Mouse (Mus musculus) urinary bladder, adult 2 months (tissue): ENCODE results near the gene Tmem255a. TPM values are rescaled to one million over a fixed set of nuclear protein-coding genes. Genes with fewer than 3 reads are reported as not detected.

Source experiments
- DNase-seq: peaks from one replicate; pipeline ENCODE4 v3.0.0; 2022; ENCODE audit warnings: low spot score
- polyA plus RNA-seq: library from polyadenylated mRNA; depleted of rRNA; stranded (reverse); fragments of >200 nt; gene quantifications from 2 replicates; pipeline ENCODE4 v1.2.3, GENCODE M21; 2012; rRNA removed

Tmem255a gene
- polyA plus RNA-seq, 1 experiment: 6.0 TPM

- DNase-seq: no peak
These were observed 86.2 kb downstream of the Tmem255a start for GRCm38 (mm10) chrX:38166064-38166463.

DNA sequence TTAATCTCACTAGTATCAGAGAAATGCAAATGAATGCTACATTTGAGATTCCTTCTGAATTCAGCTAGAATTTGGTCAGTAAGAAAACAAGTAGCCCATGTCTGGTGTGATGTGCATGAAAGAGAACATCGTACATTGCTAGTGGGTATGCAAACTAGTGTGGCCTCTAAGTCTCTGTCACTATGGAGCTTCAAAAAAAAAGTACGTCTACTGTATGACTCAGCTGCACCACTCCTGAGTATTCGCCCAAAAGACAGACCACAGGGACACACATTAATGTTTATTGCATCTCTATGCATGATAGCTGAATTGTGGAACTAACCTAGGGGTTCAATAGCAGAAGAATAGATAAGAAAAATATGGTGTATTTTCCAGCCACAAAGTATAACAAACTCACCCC lies 86.9 kb downstream of the Tmem255a start:
- no peak for DNase-seq

DNA sequence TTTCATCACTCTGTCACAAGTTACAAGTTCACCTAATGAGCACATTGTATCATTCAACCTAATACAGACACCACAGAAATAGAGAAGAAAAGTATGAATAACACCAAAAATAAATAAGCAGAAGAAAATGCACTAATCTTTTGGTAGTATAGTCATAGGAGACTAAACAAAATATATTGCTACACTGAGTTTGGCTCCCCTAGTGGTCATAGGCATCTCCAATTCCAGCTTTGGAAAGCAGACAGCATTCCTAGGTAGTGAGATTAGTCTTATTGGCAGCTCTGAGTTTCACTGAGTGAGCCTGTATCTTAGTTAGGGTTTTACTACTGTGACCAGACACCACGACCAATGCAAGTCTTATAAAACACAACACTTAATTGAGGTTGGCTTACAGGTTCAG lies 93.1 kb downstream of the Tmem255a start:
- DNase-seq: no peak

Other genes starting within 250 kb of the Tmem255a start
- gene Btg1-ps1, start 233.6 kb downstream of the Tmem255a start, polyA plus RNA-seq: not detected in 2 replicates
- gene Btg1-ps2, start 209.3 kb downstream of the Tmem255a start, polyA plus RNA-seq: not detected in 2 replicates
- gene Rhox10, start 186.0 kb downstream of the Tmem255a start, polyA plus RNA-seq: not detected in 2 replicates
- not detected in 2 replicates for gene Rhox11, start 167.3 kb downstream of the Tmem255a start, polyA plus RNA-seq
- not detected in 2 replicates for gene Rhox12, start 141.5 kb downstream of the Tmem255a start, polyA plus RNA-seq
- not detected in 2 replicates for gene Rhox13, start 131.2 kb downstream of the Tmem255a start, polyA plus RNA-seq
- 8.6 and 8.9 TPM in 2 replicates for gene Zbtb33, start 62.6 kb downstream of the Tmem255a start, polyA plus RNA-seq
- gene Atp1b4, start 63.7 kb upstream of the Tmem255a start, polyA plus RNA-seq: not detected in 2 replicates
- gene Lamp2, start 204.0 kb upstream of the Tmem255a start, polyA plus RNA-seq: 181 and 199 TPM in 2 replicates